Mouse (Mus musculus): ENCODE results near the gene Obsl1.

Obsl1 gene

DNA sequence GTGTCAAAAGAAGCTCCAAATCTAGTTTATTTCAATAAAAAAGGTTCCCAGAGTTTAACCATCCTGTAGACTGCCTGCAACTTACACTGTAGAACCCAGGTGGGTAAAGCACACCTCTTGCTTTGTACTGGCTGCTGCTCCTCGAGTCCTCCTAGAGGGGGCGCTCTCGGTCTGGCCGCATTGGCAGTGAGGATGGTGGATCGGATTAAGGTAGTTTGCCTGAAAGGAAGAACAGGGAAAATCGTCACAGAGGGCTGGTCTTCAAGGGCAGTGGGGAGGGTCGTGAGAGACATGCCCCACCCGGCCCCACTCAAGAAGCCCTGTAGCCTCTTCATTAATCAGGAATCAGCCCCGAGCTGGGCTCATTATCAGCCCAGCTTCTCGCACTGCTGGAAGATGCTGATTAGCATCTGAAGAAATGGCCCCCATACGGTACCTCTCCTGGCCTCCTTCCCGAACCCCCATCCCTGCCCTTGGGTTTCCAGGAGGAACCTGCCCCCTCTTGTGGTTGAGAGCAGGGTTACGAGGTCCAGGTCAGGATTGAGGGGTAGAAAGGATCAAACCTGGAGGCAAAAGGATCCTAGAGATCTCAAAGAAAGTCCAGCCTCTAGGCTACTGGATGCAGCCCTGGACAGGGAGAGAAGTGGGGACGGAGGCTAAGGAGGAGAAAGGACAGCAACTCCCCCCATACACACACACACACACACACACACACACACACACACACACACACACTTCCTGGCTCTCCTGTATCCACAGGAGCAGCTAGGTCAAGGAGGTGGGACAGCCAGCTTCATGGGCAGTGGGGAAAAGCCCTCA, 49.3 kb downstream of the Obsl1 start:
- DNase-seq (ENCODE audit: low spot score in 2 of 2) = no peak

DNA sequence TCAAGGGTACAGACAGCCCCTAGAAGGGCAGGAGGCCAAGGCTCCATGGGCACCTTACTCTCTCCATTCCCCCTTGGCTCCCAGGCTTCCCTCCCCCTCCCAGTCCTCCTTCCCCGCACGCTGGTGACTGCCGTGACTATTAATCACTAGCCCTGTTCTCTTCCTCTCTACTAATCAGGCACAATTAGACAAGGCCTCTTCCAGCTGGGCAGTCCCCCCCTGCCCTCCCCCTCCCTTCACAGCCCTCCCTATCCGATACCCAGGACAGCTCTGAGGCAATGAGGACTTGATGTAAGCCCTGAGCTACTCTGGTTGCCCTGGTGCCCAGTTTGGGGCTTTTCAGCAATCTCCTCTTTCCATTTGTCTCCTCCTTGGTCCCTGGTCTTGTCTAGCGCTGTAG, 50.3 kb downstream of the Obsl1 start:
- no peak for DNase-seq (ENCODE audit: low spot score in 2 of 2)

DNA sequence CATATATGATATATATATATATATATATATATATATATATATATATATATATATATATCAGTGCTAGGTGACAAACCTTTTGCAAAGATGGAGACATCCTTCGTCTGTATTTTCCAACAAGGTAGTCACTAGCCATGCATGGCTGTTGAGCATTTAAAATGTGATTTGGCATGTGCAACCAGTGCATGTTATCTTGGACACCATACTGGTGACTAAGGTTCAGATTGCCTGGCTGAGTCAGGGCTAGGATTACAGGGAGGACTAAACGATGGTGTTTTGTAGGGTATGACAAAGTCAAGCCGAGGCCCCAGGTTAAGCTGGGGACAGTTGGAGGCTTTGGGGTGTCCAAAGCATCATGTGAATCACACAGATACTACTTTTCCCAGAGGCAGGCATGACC, 50.8 kb downstream of the Obsl1 start:
- no peak for DNase-seq (ENCODE audit: low spot score in 2 of 2)

DNA sequence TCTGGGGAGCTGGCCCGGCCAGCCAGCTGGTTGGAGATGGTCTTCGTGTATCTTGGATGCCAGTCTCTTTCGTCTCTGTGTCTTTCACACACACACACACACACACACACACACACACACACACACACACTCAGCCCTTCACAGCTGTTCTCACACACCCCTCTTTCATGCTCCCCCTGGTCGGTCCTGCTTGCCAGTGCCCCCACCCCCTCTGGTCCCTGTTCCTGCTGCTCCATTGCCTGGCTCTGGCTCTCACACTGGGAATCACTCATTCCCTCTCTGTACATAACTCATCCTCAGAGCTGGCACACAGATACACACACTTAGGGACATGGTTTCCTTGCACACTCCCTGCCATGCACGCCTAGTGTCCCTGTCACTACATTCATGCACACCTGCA, 54.4 kb downstream of the Obsl1 start:
- no peak for DNase-seq (ENCODE audit: low spot score in 2 of 2)

DNA sequence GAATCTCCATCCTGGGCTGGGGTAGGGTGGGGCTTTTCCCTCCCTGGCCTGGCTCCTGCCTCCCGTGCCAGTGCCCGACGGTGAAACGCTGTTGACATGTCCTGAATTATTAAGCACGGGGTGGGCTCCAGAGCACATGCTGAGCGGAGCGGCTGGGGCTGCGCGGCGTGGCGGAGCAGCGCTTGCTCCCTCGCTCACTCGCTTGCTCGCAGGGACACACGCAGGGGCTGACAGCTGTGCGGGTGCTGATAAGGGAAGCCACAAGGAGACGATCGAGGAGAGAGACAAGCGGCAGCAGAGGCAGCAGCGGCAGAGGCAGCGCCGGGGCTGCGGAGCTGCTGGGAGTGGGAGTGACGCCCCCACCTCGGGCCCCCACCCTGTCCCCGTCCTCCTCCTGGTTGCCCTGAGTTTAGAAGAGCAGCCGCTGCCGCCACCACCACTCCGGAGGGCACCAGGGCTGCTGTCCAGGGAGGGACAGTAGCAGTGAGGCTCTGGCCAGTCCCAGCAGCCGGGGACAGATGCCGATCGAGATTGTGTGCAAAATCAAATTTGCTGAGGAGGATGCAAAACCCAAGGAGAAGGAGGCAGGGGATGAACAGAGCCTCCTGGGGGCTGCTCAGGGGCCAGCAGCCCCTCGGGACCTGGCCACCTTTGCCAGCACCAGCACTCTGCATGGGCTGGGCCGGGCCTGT, 55.8 kb downstream of the Obsl1 start, which contains the start of gene Asic4:
Gene Asic4, plus strand, starts transcription at position 123 of the 692 bp plus-strand sequence.
- DNase-seq (ENCODE audit: low spot score in 2 of 2) = no peak

DNA sequence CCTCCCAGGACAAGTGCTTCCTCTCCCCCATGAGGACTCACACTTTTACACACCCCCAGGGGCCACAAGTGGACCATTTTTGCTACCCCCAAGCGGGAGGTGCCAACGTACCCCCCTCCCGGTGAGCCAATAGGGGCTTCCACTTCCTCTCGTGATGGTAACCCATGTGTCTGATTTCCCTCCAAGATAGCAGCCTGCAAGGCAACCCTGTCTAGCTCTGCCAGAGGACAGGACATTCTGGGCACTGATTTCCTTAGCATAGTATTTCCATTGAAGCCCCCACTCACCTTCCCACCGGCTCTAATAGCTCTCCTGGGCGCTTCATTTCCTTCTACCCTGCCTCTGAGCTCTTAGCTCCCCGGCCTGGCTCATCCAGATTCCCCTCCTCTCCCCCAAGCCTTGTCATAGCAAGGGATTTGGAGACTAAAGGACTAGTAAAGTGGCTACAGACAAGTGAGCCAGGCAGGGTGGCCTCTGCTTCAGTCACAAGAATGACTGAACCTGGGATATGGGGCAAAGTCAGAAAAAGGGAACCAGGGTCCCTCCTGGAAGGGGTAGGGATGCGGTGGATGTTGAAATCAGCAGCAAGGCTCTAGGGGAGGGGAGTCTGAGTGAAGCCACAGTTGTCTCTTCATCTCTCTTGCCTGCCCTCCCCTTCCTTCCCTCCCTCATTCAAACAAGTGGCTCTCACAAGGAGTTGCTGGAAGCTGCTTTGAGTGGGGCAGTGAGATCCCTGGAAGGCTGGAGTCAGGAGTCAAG, 56.7 kb downstream of the Obsl1 start:
- DNase-seq (ENCODE audit: low spot score in 2 of 2) = no peak

DNA sequence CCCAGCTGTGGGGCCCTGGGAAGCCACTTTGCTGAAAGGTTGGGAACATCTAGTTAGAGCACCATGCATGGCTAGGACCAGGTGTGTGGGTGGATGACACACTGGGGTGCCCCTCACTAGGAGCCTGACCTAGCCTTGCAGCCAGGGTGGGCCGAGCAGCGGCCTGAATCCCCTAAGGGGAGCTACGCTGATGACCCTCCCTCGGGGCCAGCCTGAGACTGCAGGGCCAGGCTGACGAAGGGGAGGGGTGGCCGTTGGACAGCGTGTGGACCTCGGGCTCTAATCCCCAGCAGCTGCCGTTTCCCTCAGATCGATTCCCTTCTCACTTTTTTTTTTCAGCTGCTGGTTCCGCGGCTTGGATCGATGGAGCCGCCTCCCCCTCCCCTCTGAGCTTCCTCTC, 57.3 kb downstream of the Obsl1 start:
- DNase-seq (ENCODE audit: low spot score in 2 of 2) = no peak

DNA sequence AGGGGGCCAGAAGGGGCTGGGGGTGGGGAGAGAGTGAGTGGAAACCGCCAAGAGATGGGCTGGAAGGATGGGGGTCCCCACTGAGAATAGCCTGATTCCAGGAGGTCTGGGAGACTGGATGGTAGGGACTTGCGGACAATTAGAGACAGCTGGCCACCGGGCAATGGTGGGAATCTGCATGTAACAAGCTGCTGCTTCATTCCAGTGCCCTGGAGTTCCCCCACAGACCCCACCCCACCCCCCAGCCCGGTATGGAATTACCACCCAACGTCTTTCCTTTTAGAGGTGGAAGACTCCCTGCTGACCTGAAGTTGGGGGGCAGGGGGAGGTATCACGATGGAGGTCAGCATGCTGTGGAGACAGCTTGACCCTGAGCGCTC, 58.2 kb downstream of the Obsl1 start:
- DNase-seq (ENCODE audit: low spot score in 2 of 2) = no peak

DNA sequence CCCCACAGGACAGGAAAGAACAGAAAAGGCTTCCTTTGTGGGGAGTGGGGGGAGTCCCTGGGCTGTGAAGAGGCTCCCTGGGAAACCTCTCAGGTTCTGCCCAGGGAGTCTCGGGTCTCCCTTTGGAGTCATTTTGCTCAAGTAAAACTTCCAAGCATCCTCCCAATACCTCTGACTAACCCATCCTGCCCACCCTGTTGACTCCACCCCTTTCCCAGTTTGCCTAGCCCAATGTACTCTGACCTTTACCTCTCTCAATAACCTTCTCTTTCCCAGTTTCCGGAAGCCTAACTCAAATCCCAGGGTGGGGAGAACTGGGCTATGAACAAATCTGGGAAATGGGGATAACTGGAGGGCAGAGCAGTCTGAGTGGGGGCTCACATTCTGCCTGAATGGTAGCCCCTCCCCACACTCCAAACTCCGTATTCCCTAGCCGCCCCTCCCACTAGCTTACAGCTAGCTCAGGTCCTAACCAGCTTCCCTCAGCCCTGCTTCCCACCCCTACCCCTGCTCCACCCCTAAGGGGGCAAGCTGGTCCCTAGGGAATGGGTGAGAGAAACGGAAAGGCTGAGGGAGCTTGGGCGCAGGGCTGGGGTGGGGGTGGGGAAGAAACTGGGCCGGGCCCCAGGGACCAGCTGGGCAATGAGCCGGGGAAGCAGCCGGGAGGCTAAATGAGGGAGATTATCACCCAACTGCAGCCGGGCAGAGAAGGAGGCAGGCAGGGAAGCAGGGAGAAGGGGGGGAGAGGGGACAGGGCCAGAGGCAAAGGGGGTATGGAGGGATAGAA, 58.8 kb downstream of the Obsl1 start:
- no peak for DNase-seq (ENCODE audit: low spot score in 2 of 2)

DNA sequence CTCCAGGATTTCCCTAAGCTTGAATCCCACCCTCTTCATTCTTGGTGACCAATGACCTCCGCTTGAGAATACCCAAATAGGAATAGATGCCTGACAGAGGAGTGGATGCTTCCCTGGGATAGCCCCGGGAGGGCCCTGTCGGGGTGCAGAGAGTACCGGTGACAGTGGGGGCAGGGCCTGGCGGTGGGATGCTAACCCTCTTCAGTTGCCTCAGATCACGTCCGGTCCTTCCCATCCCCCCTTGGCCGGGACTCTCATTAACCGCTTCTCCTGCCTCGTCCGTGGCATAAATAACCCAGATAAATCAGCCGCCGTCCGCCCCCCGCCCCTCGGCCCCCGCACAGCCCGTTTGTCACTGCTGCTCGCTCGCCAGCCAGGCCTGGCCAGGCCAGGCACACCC, 59.6 kb downstream of the Obsl1 start:
- DNase-seq (ENCODE audit: low spot score in 2 of 2) = no peak

DNA sequence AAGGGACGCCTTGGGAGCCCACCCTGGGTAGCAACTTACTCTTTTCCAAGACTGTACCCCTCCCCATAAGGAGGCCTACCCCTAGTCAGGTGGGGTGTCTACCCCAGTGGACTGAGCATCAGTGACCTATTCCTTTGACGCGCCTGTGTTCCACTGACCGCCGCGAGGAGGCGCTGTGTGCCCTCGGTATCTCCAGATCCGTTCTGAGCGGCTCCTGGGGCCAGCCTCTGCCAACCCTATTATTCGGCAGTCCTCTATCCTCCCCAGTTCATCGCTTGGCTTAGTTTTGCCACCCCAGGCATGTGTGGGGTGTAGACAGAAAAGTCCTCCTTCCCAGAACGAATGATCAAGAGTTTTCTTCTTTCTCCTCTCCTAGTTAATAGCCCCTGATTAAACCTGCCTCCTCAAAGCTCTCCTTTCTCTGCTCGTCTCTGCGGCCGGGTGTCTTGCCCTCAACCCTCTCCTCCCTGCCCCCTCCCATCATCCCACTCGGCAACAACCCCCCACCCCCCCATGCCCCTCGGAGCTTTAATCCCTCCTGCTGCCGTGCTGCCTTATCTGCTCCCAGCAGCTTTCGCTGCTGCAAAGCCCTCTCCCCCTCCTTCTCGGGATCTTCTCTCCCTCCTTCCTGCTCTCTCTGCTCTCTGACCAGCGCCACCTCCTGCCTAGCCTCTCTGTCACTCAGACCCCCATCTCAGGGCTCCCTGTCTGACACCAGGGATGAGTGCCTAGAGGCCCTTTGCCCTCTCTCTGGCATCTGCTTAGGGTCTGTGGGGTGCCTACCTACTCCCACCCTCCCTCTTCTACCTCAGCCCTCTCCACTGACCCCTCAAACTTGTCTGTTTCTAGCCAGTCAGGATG, 60.3 kb downstream of the Obsl1 start:
- DNase-seq (ENCODE audit: low spot score in 2 of 2) = peak; percentile 41 to 66

DNA sequence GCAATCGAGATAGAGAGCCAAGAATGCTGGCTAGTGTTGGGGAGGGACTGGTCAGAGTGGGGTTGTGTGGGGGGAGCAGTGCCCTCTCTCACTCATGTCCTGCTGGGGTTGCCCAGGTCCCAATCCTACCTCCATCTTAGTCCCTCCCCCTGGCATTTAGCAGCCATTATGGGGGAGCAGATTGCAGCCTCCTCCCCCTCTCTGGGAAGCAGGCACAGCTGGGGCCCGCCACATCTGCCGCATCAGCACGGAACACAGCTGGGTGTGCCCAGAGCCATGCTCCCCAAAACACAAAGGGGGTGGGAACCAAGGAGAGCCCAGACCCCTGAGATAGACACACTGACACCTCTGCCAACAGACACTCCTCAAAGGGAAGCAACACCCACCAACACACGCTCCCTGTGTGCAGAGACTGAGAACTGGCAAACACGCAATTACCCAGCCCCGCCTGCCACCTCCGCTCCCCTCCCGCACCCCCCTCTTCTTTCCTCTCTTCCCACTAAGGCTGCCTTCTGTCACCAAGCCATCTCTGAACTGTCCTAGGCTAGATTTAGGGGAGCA, 61.0 kb downstream of the Obsl1 start:
- DNase-seq (ENCODE audit: low spot score in 2 of 2) = no peak

DNA sequence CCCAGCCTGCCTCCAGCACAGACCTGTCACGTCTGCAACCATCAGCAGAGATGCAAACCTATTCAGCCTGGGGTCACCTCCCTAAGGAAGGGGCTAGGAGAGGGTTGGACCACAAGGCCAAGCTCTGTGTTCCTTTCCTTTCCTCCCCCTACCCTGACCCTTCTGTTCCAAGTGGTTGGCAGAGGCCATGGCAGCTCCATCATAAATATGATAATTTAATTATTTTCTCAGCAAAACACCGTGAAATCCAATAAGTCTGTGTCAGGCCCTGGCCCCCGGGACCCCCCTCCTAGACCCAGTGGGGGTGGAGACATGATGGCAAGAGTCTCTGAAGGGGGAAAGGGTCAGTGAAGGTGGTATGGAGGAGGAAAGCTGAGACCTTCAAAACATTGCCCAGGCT, 62.0 kb downstream of the Obsl1 start:
- DNase-seq (ENCODE audit: low spot score in 2 of 2) = no peak

DNA sequence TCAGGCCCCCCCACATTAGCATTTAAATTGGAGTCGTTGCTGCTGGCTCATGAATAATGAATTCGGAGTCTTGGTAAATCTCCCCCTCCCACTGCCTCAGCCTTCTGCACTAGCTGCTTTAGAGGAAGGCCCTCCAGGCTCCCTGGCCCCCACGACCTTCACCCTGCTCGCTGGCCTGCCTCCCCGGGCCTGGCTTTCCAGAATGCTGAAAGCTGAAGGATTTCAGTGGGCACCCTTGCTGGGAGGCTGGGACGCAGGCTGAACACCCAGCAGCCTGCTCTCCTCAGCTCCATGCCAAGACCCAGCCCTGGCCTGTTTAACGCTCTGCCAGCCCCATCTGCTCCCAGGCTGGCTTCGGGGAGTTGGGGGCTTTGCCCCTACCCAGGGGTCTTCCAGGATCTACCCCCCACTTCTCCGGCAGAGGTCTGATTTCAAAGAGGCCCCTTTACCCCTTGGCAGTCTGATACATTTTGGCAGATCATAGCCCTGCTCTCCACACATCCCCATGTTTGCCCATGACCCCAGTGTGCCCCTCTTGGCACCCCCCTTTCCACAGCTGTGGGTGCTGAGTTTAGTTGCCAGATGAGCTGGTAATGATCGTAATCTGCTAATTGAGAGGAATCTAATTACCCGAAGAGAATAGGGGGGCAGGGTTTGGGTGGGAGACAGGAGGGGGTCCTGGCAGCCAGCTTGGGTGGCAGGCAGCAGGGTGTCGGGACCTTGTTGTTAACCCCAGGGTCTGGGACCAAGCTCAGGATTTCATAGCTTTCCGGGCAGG, 62.8 kb downstream of the Obsl1 start:
- no peak for DNase-seq (ENCODE audit: low spot score in 2 of 2)

DNA sequence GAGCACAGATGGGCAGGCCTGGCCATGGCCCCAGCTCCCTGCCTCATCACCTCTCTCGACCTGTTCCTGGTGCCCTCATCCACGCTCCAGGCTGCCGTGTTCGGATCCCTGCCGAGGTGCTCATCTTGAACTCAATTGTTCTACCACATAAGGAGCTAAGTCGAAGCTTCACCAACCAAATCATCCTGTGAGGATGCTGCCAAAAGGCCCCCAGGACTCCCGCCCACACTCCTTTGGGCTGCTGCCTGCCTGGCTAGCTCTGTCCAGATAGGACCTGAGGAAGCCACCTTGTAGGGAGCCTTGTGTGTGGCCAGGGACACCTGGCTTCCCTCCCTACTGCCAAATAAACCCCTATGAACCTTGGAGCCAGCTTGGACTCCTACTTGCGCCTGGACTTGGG, 63.4 kb downstream of the Obsl1 start:
- no peak for DNase-seq (ENCODE audit: low spot score in 2 of 2)

DNA sequence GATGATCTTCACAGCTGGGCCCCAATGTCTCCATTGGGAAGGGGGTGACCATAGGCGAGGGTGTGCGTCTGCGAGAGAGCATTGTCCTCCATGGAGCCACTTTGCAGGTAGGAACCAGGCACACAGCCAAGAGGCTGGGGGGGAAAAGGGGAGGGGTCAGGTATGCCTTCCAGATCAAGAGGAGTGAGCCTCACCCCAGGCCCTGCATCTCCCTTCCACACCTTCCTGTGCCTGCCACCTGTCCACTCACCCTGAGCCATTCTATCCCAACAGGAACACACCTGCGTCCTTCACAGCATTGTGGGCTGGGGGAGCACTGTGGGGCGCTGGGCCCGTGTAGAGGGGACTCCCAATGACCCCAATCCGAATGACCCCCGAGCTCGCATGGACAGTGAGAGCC, 64.1 kb downstream of the Obsl1 start:
- no peak for DNase-seq (ENCODE audit: low spot score in 2 of 2)

DNA sequence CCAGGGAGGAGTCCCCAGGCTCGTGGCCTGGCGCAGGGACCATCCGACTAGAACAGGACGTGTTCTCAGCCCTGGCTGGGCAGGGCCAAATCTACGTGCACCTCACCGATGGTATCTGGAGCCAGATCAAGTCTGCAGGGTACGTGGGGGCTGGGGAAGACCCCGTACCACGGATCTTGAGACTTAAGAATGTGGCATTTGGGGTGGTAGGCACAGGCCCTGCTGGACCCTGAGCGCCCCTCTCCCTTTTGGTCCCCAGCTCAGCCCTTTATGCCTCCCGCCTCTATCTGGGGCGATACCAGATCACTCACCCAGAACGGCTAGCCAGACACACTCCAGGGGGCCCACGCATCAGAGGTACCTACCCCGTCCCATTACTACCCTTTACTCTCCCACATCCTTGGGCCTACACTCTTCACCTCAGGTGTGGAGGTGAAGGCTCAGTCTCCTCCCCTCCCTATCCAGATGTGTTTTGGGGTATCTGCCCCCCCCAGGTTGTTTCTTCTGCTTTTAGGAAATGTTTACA, 64.7 kb downstream of the Obsl1 start:
- DNase-seq (ENCODE audit: low spot score in 2 of 2) = no peak

DNA sequence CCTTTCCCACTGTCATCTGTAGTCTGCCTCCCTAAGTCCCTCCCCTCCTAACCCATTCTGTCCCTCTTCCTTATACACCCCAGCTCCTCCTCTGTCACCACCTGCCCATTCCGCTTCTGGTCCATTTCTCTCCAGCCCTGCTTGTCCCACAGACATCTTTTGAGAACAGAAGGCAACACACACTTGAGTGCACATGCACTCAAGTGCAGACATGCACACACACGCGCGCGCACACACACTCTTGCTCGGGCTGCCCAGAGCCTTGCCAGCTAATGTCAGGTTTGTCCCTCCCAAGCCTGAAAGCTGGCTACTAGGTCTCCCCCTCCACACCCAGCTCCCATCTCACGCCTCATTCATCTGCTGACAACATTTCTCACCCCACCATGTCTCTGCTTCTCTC, 65.6 kb downstream of the Obsl1 start:
- no peak for DNase-seq (ENCODE audit: low spot score in 2 of 2)

DNA sequence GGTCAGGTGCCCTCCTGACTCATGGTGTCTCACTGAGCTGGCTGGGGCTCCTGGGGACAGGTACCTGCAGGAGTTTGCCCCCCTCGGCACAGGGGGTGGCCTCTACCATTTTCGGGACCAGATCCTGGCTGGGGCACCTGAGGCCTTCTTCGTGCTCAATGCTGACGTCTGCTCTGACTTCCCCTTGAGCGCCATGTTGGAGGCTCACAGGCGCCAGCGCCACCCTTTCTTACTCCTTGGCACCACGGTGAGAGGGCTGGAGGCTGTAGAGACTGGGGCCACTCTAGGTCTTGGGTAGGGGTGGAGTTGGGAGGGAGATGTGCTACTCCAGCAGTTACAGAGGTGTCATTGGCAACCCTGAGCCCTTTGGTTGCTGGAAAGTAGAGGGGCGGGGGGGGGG, 67.5 kb downstream of the Obsl1 start:
- DNase-seq (ENCODE audit: low spot score in 2 of 2) = no peak
